Mouse (Mus musculus) lung, adult 18-20 months (tissue): Measurements from ENCODE around the gene Il5ra.

Experiments
- DNase-seq, 2 experiments: peaks; one replicate each; pipeline ENCODE4 v3.0.0; 2022; ENCODE audit warnings: mixed read lengths in 2 of 2

Il5ra gene

GRCm38 (mm10) chr6:106748887-106749388 lies at the start of gene Il5ra:
Gene Il5ra (minus strand): TSS chr6:106749037.
- no peak for DNase-seq

DNA sequence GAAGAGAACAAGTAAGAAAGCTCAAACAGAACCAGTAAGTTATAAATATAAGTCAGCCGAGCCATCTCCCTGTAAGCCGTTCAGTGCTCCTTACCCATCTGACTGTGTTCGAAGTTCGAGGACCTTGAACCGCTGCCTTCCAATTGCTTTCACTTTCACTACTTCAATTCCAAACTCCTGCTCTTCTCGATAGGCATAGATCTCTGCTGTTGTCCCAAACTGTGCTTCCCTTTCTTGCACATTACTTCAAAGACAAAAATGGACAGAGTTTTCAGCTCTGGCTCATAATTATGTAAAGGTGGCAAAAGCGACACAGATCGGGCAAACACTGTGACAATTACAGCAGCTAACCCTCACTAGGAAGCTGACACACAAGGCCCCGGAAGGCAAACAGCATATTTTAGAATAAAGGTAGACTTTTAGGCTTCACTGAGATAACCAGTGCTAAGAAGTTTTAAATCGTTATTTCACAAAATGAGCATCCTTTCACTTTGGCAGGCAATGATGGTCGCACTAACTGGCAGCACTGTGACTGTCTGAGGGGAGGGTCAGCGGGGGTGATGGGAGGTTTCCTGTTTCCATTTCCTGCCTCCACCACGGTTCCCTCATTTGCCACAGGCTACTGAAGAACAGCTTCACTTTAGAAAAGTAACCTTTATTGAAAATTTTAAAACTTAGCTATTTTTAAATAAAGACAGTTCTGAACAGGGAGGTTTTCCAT lies 45.4 kb upstream of the Il5ra start:
- no peak for DNase-seq

DNA sequence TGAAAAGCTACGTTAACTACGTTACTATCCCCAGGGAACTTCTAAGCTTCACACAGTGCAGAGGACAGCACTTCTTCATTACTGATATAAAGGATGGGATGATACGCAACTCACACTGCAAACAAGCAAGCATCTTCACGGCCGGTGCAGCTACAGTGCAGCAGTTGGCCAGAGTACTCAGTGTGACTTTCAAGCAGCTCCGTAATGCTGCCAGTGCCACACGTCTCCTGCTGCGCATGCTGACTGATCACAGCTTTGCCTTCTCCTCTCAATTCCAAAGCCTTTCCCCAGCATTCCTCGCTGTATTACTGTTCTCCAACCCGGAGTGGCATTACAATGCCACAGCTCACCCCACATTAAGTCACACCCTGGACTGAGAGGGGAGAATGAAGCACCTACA lies 44.8 kb upstream of the Il5ra start:
- no peak for DNase-seq

GRCm38 (mm10) chr6:106793088-106793487 lies 44.3 kb upstream of the Il5ra start:
- no peak for DNase-seq

GRCm38 (mm10) chr6:106792486-106792885 lies 43.6 kb upstream of the Il5ra start:
- DNase-seq = no peak

- DNase-seq = no peak
Observed at GRCm38 (mm10) chr6:106791429-106791828, 42.6 kb upstream of the Il5ra start.

GRCm38 (mm10) chr6:106787138-106787537 lies 38.3 kb upstream of the Il5ra start:
- DNase-seq = no peak

GRCm38 (mm10) chr6:106770046-106770445 lies 21.2 kb upstream of the Il5ra start:
- no peak for DNase-seq

DNA sequence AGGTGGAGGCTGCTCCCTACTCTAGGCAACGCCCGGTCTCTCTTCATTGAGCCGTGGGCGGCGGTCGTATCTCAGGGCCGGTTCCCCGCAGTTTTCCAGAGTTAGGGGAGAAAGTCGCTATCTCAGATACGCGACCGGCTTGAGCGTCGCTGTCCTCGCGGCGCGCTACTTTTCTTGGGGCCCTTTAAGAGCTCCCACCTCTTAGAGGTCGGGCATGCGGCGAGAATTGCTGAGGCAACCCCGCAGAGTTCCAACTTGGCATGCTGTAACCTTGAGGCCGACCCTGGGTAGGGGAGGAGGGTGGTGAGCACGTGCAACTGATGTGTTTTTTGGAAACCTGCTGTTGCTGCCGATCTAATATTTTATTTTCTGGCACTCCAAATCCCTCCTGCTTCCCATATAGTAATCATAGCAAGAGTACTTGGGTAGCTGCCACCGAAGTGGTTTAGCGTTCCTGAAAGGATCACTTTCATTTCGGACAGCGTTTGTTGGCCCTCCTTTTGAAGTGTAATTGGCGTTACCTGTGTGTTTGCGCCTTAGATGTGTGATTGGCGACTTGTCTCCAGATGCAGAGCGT lies 20.5 kb upstream of the Il5ra start:
- no peak for DNase-seq

DNA sequence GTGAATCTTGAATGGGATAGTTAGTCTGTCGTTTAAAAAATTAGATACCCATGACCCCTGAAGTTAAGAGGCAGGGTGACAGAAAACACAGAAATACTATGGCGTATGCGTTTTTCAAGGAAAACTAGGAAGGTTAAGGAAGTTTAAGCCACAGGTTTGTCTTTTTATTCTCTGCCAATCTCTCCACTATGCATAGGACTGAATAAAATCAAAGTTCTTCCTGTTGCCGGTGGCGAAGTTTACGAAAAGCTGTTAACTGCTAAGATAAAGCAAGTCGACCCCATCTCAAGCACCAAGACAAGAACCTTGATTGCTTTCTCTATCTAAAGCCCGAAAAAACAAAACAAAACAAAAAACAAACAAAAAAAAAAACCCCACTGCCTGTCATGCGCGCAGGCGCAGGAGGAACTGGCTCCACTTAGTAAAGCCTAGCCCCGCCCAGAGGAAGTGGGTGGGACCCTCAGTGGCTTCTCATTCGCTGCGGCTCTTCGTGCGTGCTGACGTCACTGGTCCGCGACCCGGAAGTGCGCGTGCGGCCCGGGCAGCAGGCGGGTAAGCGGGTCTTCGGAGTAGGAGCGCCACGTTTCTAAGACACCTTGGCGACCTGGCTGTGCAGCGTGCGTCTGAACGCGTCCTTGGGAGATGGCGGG lies 19.9 kb upstream of the Il5ra start, which contains the start of gene Trnt1:
Gene Trnt1, plus strand, starts transcription at position 481 of the 650 bp plus-strand sequence.
- DNase-seq = peak; percentile 97 to 99

DNA sequence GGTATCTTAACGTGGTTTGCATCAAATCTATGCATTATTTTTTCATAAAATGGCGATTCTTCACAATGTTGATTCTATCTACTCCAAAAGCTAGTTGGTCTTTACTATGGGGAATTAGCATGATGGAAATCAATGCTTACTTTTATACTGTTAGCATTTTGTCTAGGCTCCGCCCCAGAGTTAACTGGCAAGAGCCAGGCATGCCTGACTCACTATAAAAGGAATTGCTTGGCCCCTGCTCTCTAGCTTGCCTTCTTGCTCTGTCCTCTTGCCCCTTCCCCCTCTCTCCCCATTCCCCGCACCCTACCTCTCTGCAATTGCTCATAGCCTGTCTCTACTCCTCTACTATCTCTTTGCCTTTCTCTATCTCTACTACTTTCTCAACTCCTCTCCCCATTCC lies 17.9 kb upstream of the Il5ra start:
- DNase-seq = no peak

DNA sequence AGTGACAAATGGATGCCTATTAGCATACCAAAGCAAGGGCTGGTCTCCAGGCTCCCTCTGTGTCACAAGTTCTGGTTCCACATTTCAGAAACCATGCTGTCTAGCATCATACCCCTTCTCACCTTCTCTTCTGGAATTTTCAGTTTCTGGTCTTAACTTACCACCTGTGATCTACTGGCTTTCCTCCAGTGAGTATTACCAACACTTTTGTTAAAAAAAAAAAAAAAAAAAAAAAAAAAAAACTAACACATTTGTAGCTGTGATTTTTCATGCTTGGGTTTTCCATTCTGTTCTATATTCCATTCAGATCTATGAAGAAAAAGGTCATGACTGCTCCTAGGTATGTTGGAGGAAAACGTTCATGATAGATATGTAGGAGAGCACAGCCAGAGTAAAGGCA lies 17.1 kb upstream of the Il5ra start:
- no peak for DNase-seq

DNA sequence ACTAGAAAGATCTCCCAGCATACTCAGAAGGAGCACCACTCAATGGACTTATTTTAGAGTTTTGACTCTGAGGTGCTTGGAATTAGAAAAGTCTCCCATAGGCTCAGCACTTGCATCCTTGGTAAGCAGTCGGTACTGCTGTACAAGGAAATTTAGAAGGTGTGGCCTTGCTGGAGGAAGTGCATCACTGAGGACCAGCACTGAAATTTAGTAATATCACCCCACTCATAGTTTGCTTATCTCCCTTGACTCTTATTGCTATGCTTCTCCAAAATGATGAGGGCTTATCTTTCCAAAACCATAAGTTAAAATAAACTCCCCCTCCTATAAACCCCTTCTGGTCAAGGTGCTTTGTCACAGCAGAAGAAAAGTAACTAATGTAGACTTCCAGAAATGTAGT lies 12.6 kb upstream of the Il5ra start:
- DNase-seq = no peak

- no peak for DNase-seq
Observed at GRCm38 (mm10) chr6:106760473-106761218, 11.8 kb upstream of the Il5ra start.

GRCm38 (mm10) chr6:106758299-106758698 lies 9.5 kb upstream of the Il5ra start:
- no peak for DNase-seq

- no peak for DNase-seq
Observed at GRCm38 (mm10) chr6:106750291-106750690, 1.5 kb upstream of the Il5ra start.

- no peak for DNase-seq
Observed at GRCm38 (mm10) chr6:106747804-106748203, 1.0 kb downstream of the Il5ra start.

- DNase-seq = no peak
Observed at GRCm38 (mm10) chr6:106747251-106747650, 1.6 kb downstream of the Il5ra start.

GRCm38 (mm10) chr6:106745673-106746394 lies 3.0 kb downstream of the Il5ra start:
- DNase-seq = no peak

DNA sequence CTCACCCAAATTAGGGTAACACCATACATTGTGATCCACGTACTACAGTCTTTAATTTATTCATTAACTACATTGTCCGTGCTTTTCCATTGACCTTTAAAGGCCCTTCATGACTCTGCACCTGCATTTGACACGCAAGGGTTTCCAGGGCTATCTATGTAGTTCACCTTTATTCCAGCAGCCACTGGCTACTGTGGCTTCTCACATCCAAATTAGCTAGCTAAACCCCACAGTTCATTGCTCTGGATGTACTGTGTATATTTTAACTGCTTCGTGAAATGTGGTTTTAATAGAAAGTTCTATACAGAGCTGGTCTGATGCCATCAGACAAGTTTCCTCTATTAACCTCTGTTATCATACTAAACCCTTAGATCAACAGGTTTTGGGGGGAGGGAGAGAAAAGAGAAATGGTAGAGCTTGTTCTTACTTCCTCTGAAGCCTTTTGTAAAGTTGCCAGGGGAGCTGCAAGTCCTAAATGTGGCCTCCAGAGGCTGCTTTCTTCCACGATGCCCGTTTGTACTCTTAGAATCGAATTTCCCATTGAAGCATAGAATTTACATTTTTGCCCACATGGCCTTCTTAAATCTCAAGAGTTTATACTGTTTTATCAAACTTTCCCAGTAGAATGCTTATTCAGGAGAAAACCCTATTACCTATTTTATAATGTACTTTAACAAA lies 5.1 kb downstream of the Il5ra start:
- DNase-seq = no peak

- DNase-seq = no peak
Observed at GRCm38 (mm10) chr6:106740244-106740825, 8.5 kb downstream of the Il5ra start.

- DNase-seq = no peak
Observed at GRCm38 (mm10) chr6:106738229-106738628, 10.6 kb downstream of the Il5ra start.
